Comparison of ENCODE assay signal across 26 mouse cellular contexts in genomic region chr15:89415282-89415681, GRCm38 (mm10). TPM values are rescaled to one million over a fixed set of nuclear protein-coding genes. Genes with fewer than 3 reads are reported as not detected.
DNase-seq lines count a peak whose midpoint lies in the region.
"Had no signal": no experiment of that assay in that cellular context is flagged by ENCODE, and none has a peak within 500 bp of the region (broad histone marks: within the 10 kb centered on the region; RNA-seq: fewer than 3 reads in every experiment).

No protein-coding gene starts in this region.

- H3K27ac ChIP-seq in heart, embryonic 10.5 days: peak overlapping the region; percentile 70; the same call in 1 of the 2 replicates
- H3K27ac ChIP-seq: embryonic facial prominence, embryonic 10.5 days; hindbrain, postnatal 0 days; layer of hippocampus, adult 2 months; left cerebral cortex, adult 2 months; limb, embryonic 10.5 days; liver, embryonic 14.5 days; midbrain, embryonic 15.5 days had no signal

- H3K36me3 ChIP-seq in heart, embryonic 10.5 days: peaks cover 42% of the 10 kb centered on the region

- intact Hi-C loops in heart, postnatal 10 days (cut with DNase I): no loop called here

- 39% methylated on average over 8 of the region's 8 CpGs for WGBS in heart, embryonic 10.5 days

- no peaks in the 10 kb centered on the region for H3K9me3 ChIP-seq in heart, embryonic 10.5 days
- H3K9me3 ChIP-seq: embryonic facial prominence, embryonic 10.5 days; G1E; limb, embryonic 10.5 days; midbrain, embryonic 15.5 days had no signal

- peak overlapping the region; percentile 22; the same call in 1 of the 2 replicates for H3K4me3 ChIP-seq in heart, embryonic 10.5 days
- H3K4me3 ChIP-seq: embryonic facial prominence, embryonic 10.5 days; layer of hippocampus, adult 2 months; left cerebral cortex, adult 2 months; limb, embryonic 10.5 days; midbrain, embryonic 15.5 days had no signal

- peaks cover 10% of the 10 kb centered on the region; the same call in 1 of the 2 replicates for H3K4me1 ChIP-seq in heart, embryonic 10.5 days
- H3K4me1 ChIP-seq: embryonic facial prominence, embryonic 10.5 days; limb, embryonic 10.5 days; midbrain, embryonic 15.5 days had no signal

- no peaks in the 10 kb centered on the region for H3K27me3 ChIP-seq in heart, embryonic 10.5 days (ENCODE audit: insufficient read depth, poor library complexity, severe bottlenecking)
- H3K27me3 ChIP-seq: midbrain, embryonic 15.5 days had no signal

- DNase-seq in cerebellum, adult 18-20 months: peak; percentile 34 to 42
- no peak for DNase-seq in cerebellum, adult 8-10 months
- DNase-seq in heart, adult 18-20 months: peak; percentile 56 to 72
- no peak for DNase-seq in heart, adult 8-10 months (ENCODE audit: low spot score)
- no peak for DNase-seq in heart, embryonic 10.5 days (ENCODE audit: low spot score)
- DNase-seq in heart, postnatal 10 days: peak; percentile 67 to 70
- no peak for DNase-seq in urinary bladder, postnatal 25 days (ENCODE audit: low spot score)
- DNase-seq in urinary bladder, postnatal 10 days (ENCODE audit: low spot score): no peak
- DNase-seq: cerebellum, adult 9-10 months; kidney, adult 11 months; kidney, postnatal 10 days; right cerebral cortex, adult 18-20 months had no signal

RNA-seq across cellular contexts. Expression of gene Syce3, which starts 5.0 kb away (rescaled TPM):
- total RNA-seq in heart, adult 18-20 months (2021): not detected
- total RNA-seq in heart, adult 8-10 months (2022): not detected
- not detected in 2 replicates for polyA plus RNA-seq in heart, embryonic 10.5 days (2016; fragmentation: Nextera tagmentation; extraction: Ambion mirVana)
- total RNA-seq in heart, postnatal 10 days (2021): not detected
- total RNA-seq: adrenal gland, adult 18-20 months; G1E; heart, postnatal 36 days; hindbrain, postnatal 0 days; layer of hippocampus, adult 2 months; left cerebral cortex, adult 2 months; megakaryocyte progenitor cell, adult 5-6 weeks had no signal
- polyA plus RNA-seq: CD4-positive, CD25-positive, alpha-beta regulatory T cell, adult 4 months; embryonic facial prominence, embryonic 10.5 days; forebrain, embryonic 14.5 days; G1E; hindbrain, postnatal 0 days; limb, embryonic 10.5 days; liver, embryonic 14.5 days; lung, postnatal 0 days; midbrain, embryonic 15.5 days had no signal

RNA-seq across cellular contexts. Expression of gene Cpt1b, which starts 10.4 kb away (rescaled TPM):
- total RNA-seq in heart, adult 18-20 months (2021): 100 to 1,000 TPM; 559 to 601 TPM
- total RNA-seq in heart, adult 8-10 months (2022): 100 to 1,000 TPM; 631 to 738 (median 682) TPM
- polyA plus RNA-seq in heart, embryonic 10.5 days (2016; fragmentation: Nextera tagmentation; extraction: Ambion mirVana): 73.9 and 147 TPM in 2 replicates
- 100 to 1,000 TPM; 700 to 720 TPM for total RNA-seq in heart, postnatal 10 days (2021)

RNA-seq across cellular contexts. Expression of gene C730034F03Rik, which starts 14.1 kb away (rescaled TPM):
- total RNA-seq in heart, adult 18-20 months (2021): 1 to 10 TPM; 1.3 to 1.6 TPM
- total RNA-seq in heart, adult 8-10 months (2022): 1 to 10 TPM; 1.4 to 4.1 (median 2.0) TPM
- polyA plus RNA-seq in heart, embryonic 10.5 days (2016; fragmentation: Nextera tagmentation; extraction: Ambion mirVana): 2.7 and 3.4 TPM in 2 replicates
- 1 to 10 TPM; 1.9 to 2.4 TPM for total RNA-seq in heart, postnatal 10 days (2021)

RNA-seq across cellular contexts. Expression of gene Gm44502, which starts 14.2 kb away (rescaled TPM):
- 1 to 10 TPM; 4.6 to 5.0 TPM for total RNA-seq in heart, adult 18-20 months (2021)
- total RNA-seq in heart, adult 8-10 months (2022): 10 to 100 TPM in 2 of 4 experiments, 1 to 10 TPM in 2; 6.9 to 14.3 (median 10.7) TPM
- 0.38 and 0.58 TPM in 2 replicates for polyA plus RNA-seq in heart, embryonic 10.5 days (2016; fragmentation: Nextera tagmentation; extraction: Ambion mirVana)
- 10 to 100 TPM; 14.6 to 15.4 TPM for total RNA-seq in heart, postnatal 10 days (2021)
- total RNA-seq: left cerebral cortex, adult 2 months had no signal
- polyA plus RNA-seq: CD4-positive, CD25-positive, alpha-beta regulatory T cell, adult 4 months; embryonic facial prominence, embryonic 10.5 days; forebrain, embryonic 14.5 days; hindbrain, postnatal 0 days; limb, embryonic 10.5 days; lung, postnatal 0 days; midbrain, embryonic 15.5 days had no signal

RNA-seq across cellular contexts. Expression of gene Chkb, which starts 14.4 kb away (rescaled TPM):
- total RNA-seq in heart, adult 18-20 months (2021): 10 to 100 TPM; 44.8 to 55.0 TPM
- 10 to 100 TPM; 46.7 to 59.6 (median 54.0) TPM for total RNA-seq in heart, adult 8-10 months (2022)
- 64.7 and 64.8 TPM in 2 replicates for polyA plus RNA-seq in heart, embryonic 10.5 days (2016; fragmentation: Nextera tagmentation; extraction: Ambion mirVana)
- total RNA-seq in heart, postnatal 10 days (2021): 10 to 100 TPM; 71.8 to 73.9 TPM

Comparison
In these comparisons a context has a peak if more than half of its experiments do, and no peak if none do; other contexts are left out.
1. DNase-seq: peak in cerebellum, adult 18-20 months (2 of 2), heart, adult 18-20 months (2 of 2) and heart, postnatal 10 days (2 of 2); none in cerebellum, adult 8-10 months (single experiment), heart, adult 8-10 months (single experiment), heart, embryonic 10.5 days (single experiment), urinary bladder, postnatal 25 days (single experiment) and urinary bladder, postnatal 10 days (single experiment).